Mouse (Mus musculus) kidney, adult 18-20 months (tissue): ENCODE results near the gene Eif3m.
"Not testable (repeated sequence)": the region's sequence is repeated elsewhere in the genome, so short reads cannot be mapped to it uniquely, and the experiment has no call there.

Experiments used
- DNase-seq: peaks from one replicate; pipeline ENCODE4 v3.0.0; 2021

Eif3m gene

GRCm38 (mm10) chr2:105016967-105017287 is at the start of gene Eif3m:
Gene Eif3m, minus strand, starts transcription at chr2:105017080.
- peak; percentile 96 for DNase-seq

GRCm38 (mm10) chr2:105062741-105063372 is 46.0 kb upstream of the Eif3m start:
- no peak for DNase-seq

- no peak for DNase-seq
These were observed 41.8 kb upstream of the Eif3m start for GRCm38 (mm10) chr2:105058577-105059116.

GRCm38 (mm10) chr2:105055529-105055928 is 38.6 kb upstream of the Eif3m start:
- no peak for DNase-seq

GRCm38 (mm10) chr2:105048301-105048700 is 31.4 kb upstream of the Eif3m start:
- no peak for DNase-seq

- DNase-seq, result no peak
These were observed 26.3 kb upstream of the Eif3m start for GRCm38 (mm10) chr2:105043152-105043551.

GRCm38 (mm10) chr2:105040859-105041258 is 24.0 kb upstream of the Eif3m start:
- no peak for DNase-seq

- no peak for DNase-seq
These were observed 22.0 kb upstream of the Eif3m start for GRCm38 (mm10) chr2:105038879-105039278.

- no peak for DNase-seq
These were observed 21.2 kb upstream of the Eif3m start for GRCm38 (mm10) chr2:105037956-105038569.

GRCm38 (mm10) chr2:105036401-105037070 is 19.7 kb upstream of the Eif3m start:
- no peak for DNase-seq

GRCm38 (mm10) chr2:105035985-105036384 is 19.1 kb upstream of the Eif3m start:
- no peak for DNase-seq

GRCm38 (mm10) chr2:105034084-105034483 is 17.2 kb upstream of the Eif3m start:
- no peak for DNase-seq

GRCm38 (mm10) chr2:105030505-105030904 is 13.6 kb upstream of the Eif3m start:
- no peak for DNase-seq

GRCm38 (mm10) chr2:105028806-105029205 is 11.9 kb upstream of the Eif3m start:
- no peak for DNase-seq

GRCm38 (mm10) chr2:105026950-105027695 is 10.2 kb upstream of the Eif3m start:
- DNase-seq, result no peak

GRCm38 (mm10) chr2:105025610-105026009 is 8.7 kb upstream of the Eif3m start:
- DNase-seq, result not testable (repeated sequence)

GRCm38 (mm10) chr2:105023815-105024214 is 6.9 kb upstream of the Eif3m start:
- DNase-seq, result peak; percentile 1

GRCm38 (mm10) chr2:105023031-105023615 is 6.2 kb upstream of the Eif3m start:
- no peak for DNase-seq

- no peak for DNase-seq
These were observed 5.0 kb upstream of the Eif3m start for GRCm38 (mm10) chr2:105021836-105022235.

GRCm38 (mm10) chr2:105021256-105021655 is 4.4 kb upstream of the Eif3m start:
- no peak for DNase-seq

GRCm38 (mm10) chr2:105019457-105019856 is 2.6 kb upstream of the Eif3m start:
- no peak for DNase-seq

GRCm38 (mm10) chr2:105017802-105018201 is 922 bp upstream of the Eif3m start:
- DNase-seq, result no peak
